Mouse (Mus musculus) heart, adult 2 months (tissue): ENCODE measurements at regions not wholly inside any gene's neighbourhood (a gene's known extent, or its start where the extent isn't known, plus 50 kb on each side); places are given as distances from the start of the nearest gene placed in this dataset.
"Not testable (repeated sequence)": the region's sequence is repeated elsewhere in the genome, so short reads cannot be mapped to it uniquely, and the experiment has no call there.

ENCODE experiments used
- DNase-seq, 2 experiments: peaks; one replicate each; pipeline ENCODE4 v3.0.0; 2021
- H3K27ac ChIP-seq: fragments of 200-600 bp; 2 replicates; pipeline ENCODE4 v1.8.1; 2022
- H3K27me3 ChIP-seq: fragments of 200-500 bp; 2 replicates; pipeline ENCODE4 v1.6.1; 2012; ENCODE audit warnings: mild to moderate bottlenecking, low read length, inconsistent platforms, mixed read lengths; ENCODE audit not compliant: control insufficient read depth, insufficient read depth
- H3K36me3 ChIP-seq: fragments of 200-500 bp; 2 replicates; pipeline ENCODE4 v1.6.1; 2012; ENCODE audit warnings: low read length, inconsistent platforms; ENCODE audit not compliant: control insufficient read depth, insufficient read depth
- H3K4me1 ChIP-seq: fragments of 200-500 bp; 2 replicates; pipeline ENCODE4 v1.6.1; 2011; ENCODE audit warnings: low read length; ENCODE audit not compliant: control insufficient read depth, insufficient read depth
- H3K4me3 ChIP-seq: fragments of 200-600 bp; 2 replicates; pipeline ENCODE4 v1.8.1; 2022
- H3K79me2 ChIP-seq: fragments of 200-500 bp; replicated peaks from 2 replicates; pipeline ENCODE4 v1.6.1; 2012; ENCODE audit warnings: mild to moderate bottlenecking, inconsistent platforms, low read length, moderate library complexity, mixed read lengths; ENCODE audit not compliant: control insufficient read depth, insufficient read depth
- H3K9ac ChIP-seq: fragments of 200-500 bp; 2 replicates; pipeline ENCODE4 v1.6.1; 2012; ENCODE audit warnings: low read depth, mild to moderate bottlenecking, control low read depth, inconsistent platforms, low read length, mixed read lengths
- CTCF ChIP-seq: fragments of 200-600 bp; IDR thresholded peaks from 2 replicates; pipeline ENCODE4 v1.8.1; 2022; ENCODE audit warnings: antibody characterized with exemption, mild to moderate bottlenecking, moderate library complexity
- EP300 ChIP-seq: fragments of 200-500 bp; IDR thresholded peaks from 2 replicates; pipeline ENCODE4 v1.6.1; 2011; ENCODE audit warnings: low read depth, low read length, control low read depth; ENCODE audit not compliant: insufficient read depth
- POLR2A ChIP-seq: fragments of 200-500 bp; IDR thresholded peaks from 2 replicates; pipeline ENCODE4 v1.6.1; 2011; ENCODE audit warnings: mild to moderate bottlenecking, low read depth, low read length, control low read depth; ENCODE audit not compliant: insufficient read depth
- WGBS: fragments of 180-500 bp; shearing (Covaris S2); methylation state at CpG from one replicate; pipeline ENCODE4 v1.1.7; 2018; 5-methylcytosine and 5-hydroxymethylcytosine counted together
- intact Hi-C: fragments of 180-260 bp; cut with DNase I; formaldehyde crosslinking; loops from one replicate; pipeline ENCODE4 v1.15.1; 2025

DNA sequence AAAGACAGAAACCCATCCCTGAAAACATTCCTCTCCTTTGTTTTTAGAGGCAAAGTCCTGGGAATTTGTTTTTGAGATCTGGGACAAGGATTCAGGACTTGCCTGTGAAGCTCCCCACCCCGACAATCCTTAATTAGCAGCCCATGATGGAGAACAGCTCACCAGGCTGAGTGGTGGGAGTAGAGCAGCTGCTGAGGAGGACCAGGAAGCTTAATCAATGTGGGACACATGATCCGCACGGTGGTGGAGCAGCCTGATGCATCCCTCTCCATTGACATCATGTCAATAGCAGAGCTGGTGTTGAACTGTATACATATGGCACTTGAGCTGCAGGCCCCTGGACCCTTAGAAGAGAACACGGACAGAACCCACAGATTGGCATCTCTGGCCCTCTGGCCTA, 372.5 kb upstream of the Zfp507 start:
- H3K27me3 ChIP-seq, result no peaks in the 10 kb centered on the region

GRCm38 (mm10) chr7:36172511-36172910, 369.7 kb upstream of the Zfp507 start:
- WGBS, result 46% methylated on average over 2 of the region's 2 CpGs

More for the DNA sequence above, 372.5 kb upstream of the Zfp507 start:
- DNase-seq, result no peak
- no peak for TF ChIP-seq POLR2A
- no peak for TF ChIP-seq CTCF
- TF ChIP-seq EP300, result no peak
- intact Hi-C loops, result no loop called here
- WGBS, result 74% methylated on average over 4 of the region's 4 CpGs
- Histone ChIP-seq H3K27ac (no peak overlapping the region), H3K79me2 (no peaks in the 10 kb centered on the region), H3K9ac (no peak overlapping the region), H3K4me1 (no peaks in the 10 kb centered on the region), H3K4me3 (no peak overlapping the region), H3K36me3 (no peaks in the 10 kb centered on the region)

GRCm38 (mm10) chr7:36157270-36157945, 354.6 kb upstream of the Zfp507 start:
- no peaks in the 10 kb centered on the region for H3K79me2 ChIP-seq
- H3K27me3 ChIP-seq, result no peaks in the 10 kb centered on the region
- H3K4me3 ChIP-seq, result no peak overlapping the region
- no peak overlapping the region for H3K9ac ChIP-seq
- H3K36me3 ChIP-seq, result no peaks in the 10 kb centered on the region
- intact Hi-C loops, result no loop called here
- H3K4me1 ChIP-seq, result no peaks in the 10 kb centered on the region
- WGBS, result 73% methylated on average over 22 of the region's 22 CpGs
- no peak for DNase-seq
- no peak for TF ChIP-seq CTCF
- TF ChIP-seq EP300, result no peak
- TF ChIP-seq POLR2A, result no peak
- no peak overlapping the region for H3K27ac ChIP-seq

More at GRCm38 (mm10) chr7:36172511-36172910, 369.7 kb upstream of the Zfp507 start:
- H3K4me1 ChIP-seq, H3K9ac ChIP-seq, H3K79me2 ChIP-seq, DNase-seq, intact Hi-C loops, H3K27ac ChIP-seq, H3K27me3 ChIP-seq, H3K36me3 ChIP-seq, H3K4me3 ChIP-seq: not testable (repeated sequence)

DNA sequence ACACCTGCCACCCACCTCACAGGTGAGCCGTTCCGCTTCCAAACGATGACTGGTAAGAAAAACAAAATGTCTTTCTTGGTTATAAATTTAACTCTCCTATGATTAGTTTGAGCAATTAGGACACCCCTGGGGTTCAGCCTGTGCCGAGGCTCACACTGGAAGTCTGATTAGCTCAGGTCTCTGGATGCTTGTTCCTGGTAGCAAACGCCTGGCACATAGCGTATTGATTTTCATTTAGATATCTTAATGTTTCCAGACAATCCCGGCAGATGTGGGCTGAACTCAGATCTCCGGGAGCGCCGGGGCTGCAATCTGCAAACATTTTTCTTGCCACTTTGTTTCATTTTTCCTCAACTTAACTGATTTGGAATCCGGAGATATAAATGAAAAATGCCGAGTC, 353.8 kb upstream of the Zfp507 start:
- intact Hi-C loops, result no loop called here
- H3K27ac ChIP-seq, result no peak overlapping the region
- no peaks in the 10 kb centered on the region for H3K36me3 ChIP-seq
- TF ChIP-seq EP300 (no peak), POLR2A (no peak), CTCF (no peak)
- WGBS, result 90% methylated on average over 12 of the region's 12 CpGs
- DNase-seq, result no peak
- H3K27me3 ChIP-seq, result no peaks in the 10 kb centered on the region
- no peak overlapping the region for H3K4me3 ChIP-seq
- H3K79me2 ChIP-seq, result no peaks in the 10 kb centered on the region
- peaks cover 3% of the 10 kb centered on the region for H3K4me1 ChIP-seq
- H3K9ac ChIP-seq, result no peak overlapping the region

GRCm38 (mm10) chr7:36155576-36155975, 352.8 kb upstream of the Zfp507 start:
- intact Hi-C loops, result no loop called here
- Histone ChIP-seq H3K4me3 (no peak overlapping the region), H3K27me3 (no peaks in the 10 kb centered on the region), H3K36me3 (no peaks in the 10 kb centered on the region), H3K4me1 (peaks cover 3% of the 10 kb centered on the region), H3K9ac (no peak overlapping the region), H3K79me2 (no peaks in the 10 kb centered on the region), H3K27ac (no peak overlapping the region)
- 44% methylated on average over 2 of the region's 2 CpGs for WGBS
- TF ChIP-seq EP300 (no peak), POLR2A (no peak), CTCF (no peak)
- no peak for DNase-seq

DNA sequence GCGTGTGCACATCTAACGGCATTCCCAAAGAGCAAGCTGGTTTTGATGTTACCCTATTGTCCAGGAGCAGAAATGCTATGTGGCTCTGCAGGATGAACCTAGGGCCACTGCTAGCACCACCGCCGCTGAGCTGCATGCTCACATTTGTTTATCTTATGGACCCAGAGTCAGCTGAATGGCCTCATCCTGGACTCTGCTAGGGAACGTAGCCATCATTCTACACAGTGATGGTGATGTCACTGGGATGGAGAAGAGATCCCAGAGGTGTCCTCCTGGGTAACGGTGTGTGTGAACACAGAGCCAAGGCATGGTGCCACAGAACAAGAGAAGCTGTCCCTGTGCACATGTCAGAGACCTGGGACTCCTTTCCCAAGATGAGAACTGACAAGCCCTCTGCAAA, 352.4 kb upstream of the Zfp507 start:
- WGBS, result 68% methylated on average over 6 of the region's 6 CpGs
- no peak overlapping the region for H3K9ac ChIP-seq
- intact Hi-C loops, result no loop called here

More for the DNA sequence above, 352.4 kb upstream of the Zfp507 start:
- H3K79me2 ChIP-seq, result no peaks in the 10 kb centered on the region
- H3K4me3 ChIP-seq, result no peak overlapping the region
- H3K4me1 ChIP-seq, result peaks cover 3% of the 10 kb centered on the region
- H3K27me3 ChIP-seq, result no peaks in the 10 kb centered on the region
- H3K36me3 ChIP-seq, result no peaks in the 10 kb centered on the region
- no peak overlapping the region for H3K27ac ChIP-seq
- DNase-seq, result no peak
- TF ChIP-seq POLR2A, result no peak
- no peak for TF ChIP-seq EP300
- no peak for TF ChIP-seq CTCF
